Mouse (Mus musculus) heart, embryonic 14.5 days (tissue): ENCODE results near the gene Idua. TPM values are rescaled to one million over a fixed set of nuclear protein-coding genes. Genes with fewer than 3 reads are reported as not detected.

ENCODE experiments used
- ATAC-seq: fragments of 200-750 bp; cut with Nextera tagmentation; 2 replicates; pipeline ENCODE4 v1.8.0; 2017; ENCODE audit warnings: low read depth, moderate TSS enrichment; ENCODE audit not compliant: insufficient number of reproducible peaks, insufficient read depth, low FRiP score
- H3K27ac ChIP-seq, 2 experiments: fragments of 200-500 bp in 1 of 2; fragments of 300-500 bp in 1 of 2; sonication (generic) in 1 of 2; replicated peaks in 1 of 2; 2 replicates each; pipeline ENCODE4 v1.5.1; 2012 to 2014; ENCODE audit warnings: low read depth in 2 of 2, low read length in 2 of 2, control low read depth in 1 of 2, mild to moderate bottlenecking in 1 of 2, mixed read lengths in 1 of 2; ENCODE audit not compliant: control insufficient read depth in 1 of 2, insufficient read depth in 1 of 2
- H3K27me3 ChIP-seq: fragments of 300-500 bp; sonication (generic); 2 replicates; pipeline ENCODE4 v1.6.1; 2014; ENCODE audit warnings: mild to moderate bottlenecking, low read length, control low read depth; ENCODE audit not compliant: control insufficient read depth, insufficient read depth
- H3K36me3 ChIP-seq: fragments of 300-500 bp; sonication (generic); 2 replicates; pipeline ENCODE4 v1.6.1; 2014; ENCODE audit warnings: mild to moderate bottlenecking, control low read depth, low read length, mixed read lengths; ENCODE audit not compliant: control insufficient read depth, insufficient read depth
- H3K4me1 ChIP-seq, 2 experiments: fragments of 200-500 bp in 1 of 2; fragments of 300-500 bp in 1 of 2; sonication (generic) in 1 of 2; 2 replicates each; pipeline ENCODE4 v1.6.1; 2012 to 2014; ENCODE audit warnings: low read length in 2 of 2, control low read depth in 1 of 2, mixed read lengths in 1 of 2; ENCODE audit not compliant: control insufficient read depth in 2 of 2, insufficient read depth in 2 of 2
- H3K4me2 ChIP-seq: fragments of 300-500 bp; sonication (generic); 2 replicates; pipeline ENCODE4 v1.6.1; 2014; ENCODE audit warnings: mild to moderate bottlenecking, low read length
- H3K4me3 ChIP-seq, 2 experiments: fragments of 200-500 bp in 1 of 2; fragments of 300-500 bp in 1 of 2; sonication (generic) in 1 of 2; 2 replicates each; pipeline ENCODE4 v1.5.1; 2012 to 2014; ENCODE audit warnings: low read length in 2 of 2, mild to moderate bottlenecking in 2 of 2, control low read depth in 1 of 2, low read depth in 1 of 2, moderate library complexity in 1 of 2; ENCODE audit not compliant: control insufficient read depth in 1 of 2, insufficient read depth in 1 of 2
- H3K9ac ChIP-seq: fragments of 300-500 bp; sonication (generic); 2 replicates; pipeline ENCODE4 v1.6.1; 2014; ENCODE audit warnings: mild to moderate bottlenecking, low read length
- H3K9me3 ChIP-seq: fragments of 300-500 bp; sonication (generic); 2 replicates; pipeline ENCODE4 v1.6.1; 2016; ENCODE audit warnings: low read length, control low read depth; ENCODE audit not compliant: control insufficient read depth
- WGBS: fragments of 180-500 bp; shearing (Covaris S2); extraction: QIAGEN DNeasy Blood & Tissue Kit; methylation state at CpG from one replicate; pipeline ENCODE4 v1.1.7; 2014; 5-methylcytosine and 5-hydroxymethylcytosine counted together
- polyA plus RNA-seq: library from polyadenylated mRNA; unstranded; fragments of >200 nt; fragmentation: Nextera tagmentation; extraction: Ambion mirVana; gene quantifications from 2 replicates; pipeline ENCODE4 v1.2.1, GENCODE M21; 2014

Gene Idua
- polyA plus RNA-seq, 1 experiment from 2014 or later, result 14.9 TPM

GRCm38 (mm10) chr5:108700346-108700745 lies 40.2 kb downstream of the Idua start:
- no peak overlapping the region for H3K4me3 ChIP-seq
- peaks cover 34 to 51% of the 10 kb centered on the region in 2 experiments for H3K4me1 ChIP-seq
- H3K4me2 ChIP-seq, result 0 out of 2 replicates have a peak overlapping the region, but pooled peaks have one; percentile 6
- peaks cover 11% of the 10 kb centered on the region for H3K36me3 ChIP-seq
- H3K9me3 ChIP-seq, result no peaks in the 10 kb centered on the region
- peak overlapping the region; percentile 45 to 61; a peak in 3 of 4 replicates for H3K27ac ChIP-seq
- no peaks in the 10 kb centered on the region for H3K27me3 ChIP-seq
- 21% methylated on average over 3 of the region's 3 CpGs for WGBS
- ATAC-seq, result peak; percentile 42; the same call in 1 of the 2 replicates
- no peak overlapping the region for H3K9ac ChIP-seq

GRCm38 (mm10) chr5:108701341-108702021 lies 41.4 kb downstream of the Idua start:
- H3K4me3 ChIP-seq, result no peak overlapping the region
- no peaks in the 10 kb centered on the region for H3K27me3 ChIP-seq
- WGBS, result 62% methylated on average over 10 of the region's 10 CpGs
- peaks cover 34 to 42% of the 10 kb centered on the region in 2 experiments for H3K4me1 ChIP-seq
- H3K4me2 ChIP-seq, result no peak overlapping the region
- no peaks in the 10 kb centered on the region for H3K9me3 ChIP-seq
- no peak for ATAC-seq
- peaks cover 22% of the 10 kb centered on the region for H3K36me3 ChIP-seq
- H3K9ac ChIP-seq, result no peak overlapping the region
- H3K27ac ChIP-seq, result no peak overlapping the region; a peak in 1 of 4 replicates

- peaks cover 38% of the 10 kb centered on the region for H3K36me3 ChIP-seq
- no peak overlapping the region for H3K4me3 ChIP-seq
- H3K4me2 ChIP-seq, result no peak overlapping the region
- 66% methylated on average over 12 of the region's 12 CpGs for WGBS
- no peak for ATAC-seq
- H3K27ac ChIP-seq, result no peak overlapping the region
- H3K9me3 ChIP-seq, result no peaks in the 10 kb centered on the region
- H3K9ac ChIP-seq, result no peak overlapping the region
- peaks cover 28 to 34% of the 10 kb centered on the region in 2 experiments for H3K4me1 ChIP-seq
- no peaks in the 10 kb centered on the region for H3K27me3 ChIP-seq
These were observed 43.9 kb downstream of the Idua start for GRCm38 (mm10) chr5:108703754-108704626.

GRCm38 (mm10) chr5:108707758-108708157 lies 47.6 kb downstream of the Idua start:
- 64% methylated on average over 2 of the region's 2 CpGs for WGBS
- H3K27me3 ChIP-seq, result no peaks in the 10 kb centered on the region
- H3K4me1 ChIP-seq, result peaks cover 2 to 16% of the 10 kb centered on the region in 2 experiments; a peak in 2 of 4 replicates
- ATAC-seq, result no peak
- peaks cover 38% of the 10 kb centered on the region for H3K36me3 ChIP-seq
- no peaks in the 10 kb centered on the region for H3K9me3 ChIP-seq
- H3K27ac ChIP-seq, result no peak overlapping the region
- H3K9ac ChIP-seq, result no peak overlapping the region
- H3K4me2 ChIP-seq, result no peak overlapping the region
- no peak overlapping the region for H3K4me3 ChIP-seq

GRCm38 (mm10) chr5:108708419-108708818 lies 48.3 kb downstream of the Idua start:
- no peak overlapping the region for H3K27ac ChIP-seq
- peaks cover 2 to 16% of the 10 kb centered on the region in 2 experiments; a peak in 2 of 4 replicates for H3K4me1 ChIP-seq
- no peak overlapping the region for H3K4me3 ChIP-seq
- no peak overlapping the region for H3K9ac ChIP-seq
- no peak overlapping the region for H3K4me2 ChIP-seq
- 94% methylated on average over 1 of the region's 1 CpGs for WGBS
- H3K27me3 ChIP-seq, result no peaks in the 10 kb centered on the region
- no peak for ATAC-seq
- H3K9me3 ChIP-seq, result no peaks in the 10 kb centered on the region
- H3K36me3 ChIP-seq, result peaks cover 38% of the 10 kb centered on the region

- ATAC-seq, result no peak
- WGBS, result 38% methylated on average over 6 of the region's 6 CpGs
- H3K27me3 ChIP-seq, result no peaks in the 10 kb centered on the region
- no peak overlapping the region for H3K4me2 ChIP-seq
- H3K9ac ChIP-seq, result no peak overlapping the region
- H3K4me3 ChIP-seq, result no peak overlapping the region
- peaks cover 38% of the 10 kb centered on the region for H3K36me3 ChIP-seq
- peaks cover 2 to 10% of the 10 kb centered on the region in 2 experiments; a peak in 3 of 4 replicates for H3K4me1 ChIP-seq
- no peak overlapping the region for H3K27ac ChIP-seq
- no peaks in the 10 kb centered on the region for H3K9me3 ChIP-seq
These were observed 49.0 kb downstream of the Idua start for GRCm38 (mm10) chr5:108708981-108709731.

- Histone ChIP-seq H3K36me3 (peaks cover 11% of the 10 kb centered on the region), H3K27me3 (no peaks in the 10 kb centered on the region), H3K9me3 (no peaks in the 10 kb centered on the region), H3K27ac (no peak overlapping the region), H3K4me1 (peaks cover 2 to 10% of the 10 kb centered on the region in 2 experiments; a peak in 3 of 4 replicates), H3K4me2 (no peak overlapping the region), H3K9ac (no peak overlapping the region), H3K4me3 (no peak overlapping the region)
- ATAC-seq, result no peak
- 70% methylated on average over 6 of the region's 6 CpGs for WGBS
These were observed 51.8 kb downstream of the Idua start for GRCm38 (mm10) chr5:108711968-108712367.
